Mouse (Mus musculus) ES-Bruce4 (cell line): ENCODE results near the gene Anapc16.

Experiments
- CTCF ChIP-seq: IDR thresholded peaks from one replicate; pipeline ENCODE4 v1.8.1; 2011; ENCODE audit warnings: low read depth, low read length
- EP300 ChIP-seq: IDR thresholded peaks from 2 replicates; pipeline ENCODE4 v1.6.1; 2011; ENCODE audit warnings: low read depth, low read length; ENCODE audit not compliant: insufficient read depth
- POLR2A ChIP-seq: IDR thresholded peaks from one replicate; pipeline ENCODE4 v1.8.1; 2011; ENCODE audit warnings: low read length; ENCODE audit not compliant: insufficient read depth

GRCm38 (mm10) chr10:60035744-60036143 lies 32.8 kb upstream of the Anapc16 start:
- no peak for TF ChIP-seq CTCF
- TF ChIP-seq POLR2A = no peak
- TF ChIP-seq EP300 = no peak
